Mouse (Mus musculus) small intestine, adult 2 months (tissue): Measurements from ENCODE around the gene Cep128. TPM values are rescaled to one million over a fixed set of nuclear protein-coding genes. Genes with fewer than 3 reads are reported as not detected.

ENCODE experiments used
- H3K27ac ChIP-seq: fragments of 200-500 bp; 2 replicates; pipeline ENCODE4 v1.5.1; 2012; ENCODE audit warnings: low read depth, low read length, control low read depth, inconsistent platforms; ENCODE audit not compliant: insufficient read depth
- H3K27me3 ChIP-seq: fragments of 200-500 bp; 2 replicates; pipeline ENCODE4 v1.6.1; 2012; ENCODE audit warnings: mild to moderate bottlenecking, moderate library complexity, low read length, inconsistent platforms; ENCODE audit not compliant: control insufficient read depth, insufficient read depth
- H3K36me3 ChIP-seq: fragments of 200-500 bp; 2 replicates; pipeline ENCODE4 v1.6.1; 2012; ENCODE audit warnings: mild to moderate bottlenecking, low read length, control low read depth, inconsistent platforms; ENCODE audit not compliant: control insufficient read depth, insufficient read depth
- H3K4me1 ChIP-seq: fragments of 200-500 bp; 2 replicates; pipeline ENCODE4 v1.6.1; 2012; ENCODE audit warnings: low read length, inconsistent platforms, mixed read lengths; ENCODE audit not compliant: control insufficient read depth, insufficient read depth, insufficient read length
- H3K4me3 ChIP-seq: fragments of 200-500 bp; 2 replicates; pipeline ENCODE4 v1.5.1; 2012; ENCODE audit warnings: low read depth, mild to moderate bottlenecking, control low read depth, inconsistent platforms, low read length, moderate library complexity
- CTCF ChIP-seq: fragments of 200-500 bp; IDR thresholded peaks from 2 replicates; pipeline ENCODE4 v1.5.1; 2012; ENCODE audit warnings: low read depth, mild to moderate bottlenecking, control low read depth, inconsistent platforms, low read length, moderate library complexity, mixed read lengths; ENCODE audit not compliant: insufficient replicate concordance, insufficient read length; ENCODE audit errors: extremely low read depth
- POLR2A ChIP-seq: fragments of 200-500 bp; IDR thresholded peaks from 2 replicates; pipeline ENCODE4 v1.6.1; 2012; ENCODE audit warnings: low read depth, mild to moderate bottlenecking, control low read depth, inconsistent platforms, low read length, moderate library complexity
- WGBS: fragments of 180-500 bp; shearing (Covaris S2); methylation state at CpG from one replicate; pipeline ENCODE4 v1.1.7; 2018; 5-methylcytosine and 5-hydroxymethylcytosine counted together
- polyA plus RNA-seq: library from polyadenylated mRNA; depleted of rRNA; stranded (reverse); fragments of >200 nt; gene quantifications from 2 replicates; pipeline ENCODE4 v1.2.3, GENCODE M21; 2012

Cep128 gene
- polyA plus RNA-seq, 1 experiment: 0.95 TPM

GRCm38 (mm10) chr12:91096197-91096596 is 288.0 kb downstream of the Cep128 start:
- no peak for TF ChIP-seq POLR2A
- TF ChIP-seq CTCF: no peak
- no peaks in the 10 kb centered on the region for H3K36me3 ChIP-seq
- 95% methylated on average over 6 of the region's 6 CpGs for WGBS
- H3K27me3 ChIP-seq: no peaks in the 10 kb centered on the region
- no peak overlapping the region for H3K27ac ChIP-seq
- no peaks in the 10 kb centered on the region for H3K4me1 ChIP-seq
- no peak overlapping the region for H3K4me3 ChIP-seq

- WGBS: 74% methylated on average over 4 of the region's 4 CpGs
- Histone ChIP-seq H3K4me3 (no peak overlapping the region), H3K36me3 (no peaks in the 10 kb centered on the region)
Observed at GRCm38 (mm10) chr12:91088271-91088670, 295.9 kb downstream of the Cep128 start.

GRCm38 (mm10) chr12:91085967-91086366 is 298.2 kb downstream of the Cep128 start:
- no peaks in the 10 kb centered on the region for H3K36me3 ChIP-seq
- WGBS: 92% methylated on average over 9 of the region's 9 CpGs
- no peaks in the 10 kb centered on the region for H3K4me1 ChIP-seq
- no peak overlapping the region for H3K4me3 ChIP-seq
- H3K27ac ChIP-seq: no peak overlapping the region
- no peaks in the 10 kb centered on the region for H3K27me3 ChIP-seq
- TF ChIP-seq CTCF (no peak), POLR2A (no peak)

More at GRCm38 (mm10) chr12:91088271-91088670, 295.9 kb downstream of the Cep128 start:
- Histone ChIP-seq H3K27ac (no peak overlapping the region), H3K4me1 (no peaks in the 10 kb centered on the region), H3K27me3 (no peaks in the 10 kb centered on the region)
- TF ChIP-seq CTCF (no peak), POLR2A (no peak)

GRCm38 (mm10) chr12:91075600-91075999 is 308.6 kb downstream of the Cep128 start:
- Histone ChIP-seq H3K27ac (no peak overlapping the region), H3K27me3 (no peaks in the 10 kb centered on the region), H3K4me1 (no peaks in the 10 kb centered on the region), H3K36me3 (no peaks in the 10 kb centered on the region), H3K4me3 (no peak overlapping the region)
- 91% methylated on average over 5 of the region's 5 CpGs for WGBS
- TF ChIP-seq POLR2A (no peak), CTCF (no peak)

- WGBS: 90% methylated on average over 2 of the region's 2 CpGs
- H3K27me3 ChIP-seq: no peaks in the 10 kb centered on the region
- no peak for TF ChIP-seq CTCF
- no peak for TF ChIP-seq POLR2A
- no peak overlapping the region for H3K4me3 ChIP-seq
- H3K36me3 ChIP-seq: no peaks in the 10 kb centered on the region
- H3K27ac ChIP-seq: no peak overlapping the region
- no peaks in the 10 kb centered on the region for H3K4me1 ChIP-seq
Observed at GRCm38 (mm10) chr12:91070551-91071045, 313.6 kb downstream of the Cep128 start.

GRCm38 (mm10) chr12:91067083-91067441 is 317.1 kb downstream of the Cep128 start:
- Histone ChIP-seq H3K4me1 (no peaks in the 10 kb centered on the region), H3K27me3 (no peaks in the 10 kb centered on the region), H3K36me3 (no peaks in the 10 kb centered on the region), H3K27ac (no peak overlapping the region), H3K4me3 (no peak overlapping the region)
- TF ChIP-seq CTCF (no peak), POLR2A (no peak)
- 92% methylated on average over 2 of the region's 2 CpGs for WGBS

GRCm38 (mm10) chr12:91066286-91067082 is 317.7 kb downstream of the Cep128 start:
- Histone ChIP-seq H3K27me3 (no peaks in the 10 kb centered on the region), H3K4me3 (no peak overlapping the region), H3K36me3 (no peaks in the 10 kb centered on the region), H3K4me1 (no peaks in the 10 kb centered on the region), H3K27ac (no peak overlapping the region)
- 90% methylated on average over 5 of the region's 5 CpGs for WGBS
- no peak for TF ChIP-seq POLR2A
- TF ChIP-seq CTCF: no peak
